Mouse (Mus musculus) left cerebral cortex, postnatal 14 days (tissue): ENCODE measurements at regions not wholly inside any gene's neighbourhood (a gene's known extent, or its start where the extent isn't known, plus 50 kb on each side); places are given as distances from the start of the nearest gene placed in this dataset.
A peak's percentile ranks its signal among the peaks of the same experiment; 100 is the strongest.

Experiments used
- DNase-seq, 2 experiments: peaks; one replicate each; pipeline ENCODE4 v3.0.0; 2021 to 2022; ENCODE audit warnings: low spot score in 2 of 2, mixed read lengths in 1 of 2
- intact Hi-C: fragments of 180-260 bp; cut with DNase I; formaldehyde crosslinking; loops from one replicate; pipeline ENCODE4 v1.15.1; 2025

DNA sequence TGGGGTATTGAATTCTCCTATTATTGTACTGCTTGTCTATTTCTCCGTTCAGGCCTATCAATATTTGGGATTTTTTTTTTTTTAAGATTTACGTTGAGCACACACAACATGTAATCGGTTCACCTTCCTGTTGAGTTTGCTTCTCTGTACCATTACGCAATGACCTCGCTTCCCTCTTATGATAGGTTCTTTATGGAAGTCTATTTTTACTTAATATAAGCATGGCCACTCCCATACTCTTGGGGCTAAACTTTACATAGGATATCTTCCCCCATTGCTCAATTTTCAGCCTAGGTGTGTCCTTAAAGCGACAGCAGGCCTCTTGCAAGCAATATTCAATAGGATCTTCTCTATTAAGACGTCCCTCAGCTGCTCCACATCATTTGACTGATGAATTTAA is 544.7 kb upstream of the Tbx3 start:
- no peak for DNase-seq
- intact Hi-C loops: no loop called here

- no peak for DNase-seq
- intact Hi-C loops: no loop called here
Measured at GRCm38 (mm10) chr5:119130176-119130575, 540.3 kb upstream of the Tbx3 start.

DNA sequence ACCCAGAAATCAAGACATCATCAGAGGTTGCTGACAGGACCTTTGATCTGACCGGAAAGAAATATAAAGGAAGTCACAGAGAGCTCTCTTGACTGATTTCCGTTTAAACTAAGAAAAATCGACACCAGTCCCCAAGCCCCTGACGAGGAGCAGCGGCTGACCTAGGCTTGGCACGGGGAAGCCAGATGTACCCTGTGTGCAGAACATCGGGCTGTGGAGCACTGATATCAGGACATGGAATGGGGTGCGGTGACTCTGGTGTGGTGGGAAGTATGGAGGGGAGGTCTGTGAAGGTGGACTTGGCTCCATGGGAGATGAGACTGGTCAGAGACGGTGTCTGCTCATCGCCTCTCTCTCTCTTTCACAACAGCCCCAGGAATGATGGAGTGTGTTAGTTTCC is 539.0 kb upstream of the Tbx3 start:
- no peak for DNase-seq
- intact Hi-C loops: no loop called here

DNA sequence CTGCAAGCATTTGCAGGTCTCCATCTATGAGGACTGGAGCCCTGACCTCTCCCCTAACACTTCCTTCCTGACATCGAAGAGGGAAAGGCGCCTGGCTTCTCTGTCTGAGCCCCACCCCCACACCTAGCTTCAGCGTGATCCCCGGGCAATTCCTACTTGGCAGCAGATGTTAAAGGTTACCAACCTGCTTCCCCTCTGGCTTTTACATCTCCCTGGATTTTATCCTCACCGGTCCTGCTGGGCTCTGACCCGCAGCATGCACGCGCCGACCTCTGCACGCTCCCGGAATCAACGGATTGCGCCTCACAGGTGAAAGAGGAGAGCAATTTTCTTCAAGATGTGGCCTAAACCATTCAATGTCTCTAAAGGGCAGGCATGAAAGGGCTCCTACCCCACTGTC is 537.1 kb upstream of the Tbx3 start:
- DNase-seq: no peak
- intact Hi-C loops: no loop called here

- intact Hi-C loops: no loop called here
- no peak for DNase-seq
Measured at GRCm38 (mm10) chr5:119136916-119137315, 533.6 kb upstream of the Tbx3 start.

GRCm38 (mm10) chr5:119137409-119137808 is 533.1 kb upstream of the Tbx3 start:
- intact Hi-C loops: no loop called here
- no peak for DNase-seq

- intact Hi-C loops: no loop called here
- DNase-seq: no peak
Measured at GRCm38 (mm10) chr5:119137821-119138221, 532.6 kb upstream of the Tbx3 start.

- no peak for DNase-seq
- intact Hi-C loops: no loop called here
Measured at GRCm38 (mm10) chr5:119138293-119138692, 532.2 kb upstream of the Tbx3 start.

DNA sequence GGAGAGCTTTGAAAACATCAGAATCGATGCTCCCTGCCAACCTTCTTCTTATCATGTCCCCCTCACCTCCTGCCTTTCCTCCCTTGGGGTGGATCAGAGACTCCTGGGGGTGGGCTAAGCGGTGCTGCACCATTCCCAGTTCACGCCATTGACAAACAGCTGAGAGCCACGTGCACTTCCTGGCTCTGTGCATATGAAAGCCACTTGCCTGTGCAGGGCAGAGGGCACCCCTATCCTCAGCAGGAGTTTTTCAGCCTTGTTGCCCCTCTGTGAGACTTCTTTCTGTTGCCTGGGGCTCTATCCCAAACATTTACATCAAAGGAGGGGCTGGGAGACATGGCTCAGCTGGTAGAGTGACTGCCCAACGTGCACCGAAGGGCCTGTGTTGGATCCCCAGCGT is 531.1 kb upstream of the Tbx3 start:
- intact Hi-C loops: no loop called here
- no peak for DNase-seq

DNA sequence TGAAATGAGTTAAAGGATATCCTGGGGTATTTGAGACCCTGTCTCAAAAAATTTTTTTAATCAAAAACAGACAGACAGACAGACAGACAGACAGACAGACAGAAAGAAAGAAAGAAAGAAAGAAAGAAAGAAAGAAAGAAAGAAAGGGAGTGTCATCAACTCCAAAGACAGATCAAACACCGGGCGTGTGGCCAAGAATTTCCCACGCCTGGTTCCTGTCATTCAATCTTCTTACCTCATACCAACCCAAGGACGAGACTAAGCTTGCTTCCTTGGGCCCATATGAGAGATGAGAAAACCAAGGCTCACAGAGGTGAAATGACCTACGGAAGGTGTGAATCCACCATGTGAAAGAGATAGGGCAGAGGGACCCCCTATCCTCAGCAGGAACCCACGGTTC is 530.7 kb upstream of the Tbx3 start:
- intact Hi-C loops: no loop called here
- no peak for DNase-seq

DNA sequence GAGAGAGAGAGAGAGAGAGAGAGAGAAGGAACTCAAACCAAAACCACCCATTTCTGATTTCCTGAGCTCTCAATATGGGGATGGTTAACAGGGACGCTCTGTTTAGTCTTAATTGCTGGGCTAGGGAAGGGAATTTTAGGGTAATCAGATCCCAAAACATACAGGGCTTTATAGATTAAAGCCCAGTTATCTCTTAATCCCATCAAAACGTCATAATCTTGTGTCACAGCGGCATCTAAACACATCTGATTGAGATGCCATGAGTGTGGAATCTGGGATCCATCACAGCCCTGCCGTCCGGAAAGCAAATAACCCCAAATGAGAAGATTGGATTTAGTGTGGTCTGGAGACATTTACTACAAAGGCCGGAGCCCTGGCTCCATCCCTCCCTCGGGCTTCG is 527.1 kb upstream of the Tbx3 start:
- intact Hi-C loops: no loop called here
- no peak for DNase-seq

DNA sequence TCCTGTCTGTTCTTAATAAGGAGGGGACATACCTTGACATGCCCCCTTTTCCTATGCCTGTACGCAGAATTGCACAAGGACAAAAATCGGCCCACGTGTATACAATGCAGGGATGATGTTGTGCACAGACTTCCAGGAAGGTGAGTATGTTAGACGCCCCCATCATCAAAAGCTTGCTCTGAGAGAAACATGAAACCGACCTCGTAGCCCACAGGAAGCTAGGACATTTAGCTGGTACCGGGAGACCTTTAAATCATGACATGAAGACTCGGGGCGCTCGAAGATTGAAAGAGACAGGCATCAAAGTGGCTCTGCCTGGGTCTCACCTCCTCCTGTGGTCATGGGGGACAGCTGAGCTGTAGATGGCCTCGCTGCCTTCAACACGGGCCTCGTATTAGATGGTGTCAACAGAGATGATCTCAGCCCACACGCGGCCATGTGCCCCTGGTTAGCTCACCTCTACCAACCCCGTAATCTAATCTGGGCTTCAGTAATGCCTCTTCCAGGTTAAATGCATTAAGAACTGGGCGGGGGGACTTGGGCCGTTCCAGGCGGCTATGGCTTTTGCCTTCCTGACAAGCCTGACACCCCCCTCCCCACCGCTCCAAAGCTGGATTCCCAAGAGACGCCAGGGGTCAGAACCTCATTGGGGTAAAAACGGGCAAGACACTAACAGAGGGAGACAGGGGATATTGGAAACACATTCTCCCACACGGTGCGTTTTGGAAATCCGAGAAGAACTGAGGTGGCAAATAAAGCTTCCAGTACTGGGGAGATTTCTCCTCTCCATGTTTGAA is 520.9 kb upstream of the Tbx3 start:
- DNase-seq: no peak
- intact Hi-C loops: no loop called here

- intact Hi-C loops: no loop called here
- no peak for DNase-seq
Measured at GRCm38 (mm10) chr5:119153086-119153485, 517.4 kb upstream of the Tbx3 start.

DNA sequence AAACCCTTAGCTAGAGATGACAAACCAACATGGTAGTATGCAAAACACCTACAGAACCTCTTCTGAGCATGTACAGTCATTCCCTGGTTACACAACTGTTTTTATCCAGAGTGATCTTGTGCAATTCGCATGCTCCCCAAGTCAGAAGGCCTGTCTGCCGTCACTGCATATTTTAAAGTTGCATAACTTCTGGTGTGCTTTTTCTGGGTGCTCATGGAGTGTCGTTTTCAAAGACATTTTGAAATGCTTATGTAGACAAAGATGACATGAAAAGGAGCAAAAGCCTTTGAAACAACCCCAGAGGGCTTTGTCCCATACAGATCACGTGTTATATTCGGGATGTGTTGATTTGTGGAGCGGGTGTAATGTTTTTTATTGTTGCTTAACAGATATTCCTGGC is 513.8 kb upstream of the Tbx3 start:
- intact Hi-C loops: no loop called here

GRCm38 (mm10) chr5:119158171-119158570 is 512.3 kb upstream of the Tbx3 start:
- intact Hi-C loops: no loop called here
- DNase-seq: no peak

More for the DNA sequence above, 513.8 kb upstream of the Tbx3 start:
- DNase-seq: no peak

GRCm38 (mm10) chr5:119162132-119162675 is 508.3 kb upstream of the Tbx3 start:
- intact Hi-C loops: no loop called here
- no peak for DNase-seq

DNA sequence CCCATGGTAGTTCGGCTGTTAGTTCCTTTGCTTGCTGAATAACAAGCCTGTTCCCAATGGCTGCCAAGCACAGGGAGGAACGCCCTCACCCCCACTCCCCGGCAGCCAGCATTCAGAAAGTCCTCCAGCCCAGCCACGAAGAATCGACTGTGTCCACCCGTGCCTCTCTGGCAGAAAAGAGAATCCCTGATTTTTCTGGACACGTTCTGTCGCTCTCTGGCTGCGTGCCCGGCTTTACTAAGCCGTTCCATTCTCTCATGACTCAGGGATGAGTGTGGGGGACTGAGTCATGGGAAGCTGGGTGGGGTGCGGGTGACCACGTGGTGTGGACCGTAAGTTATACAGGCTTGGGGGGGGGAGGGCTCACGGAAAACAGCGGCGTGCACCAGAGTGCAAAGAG is 502.8 kb upstream of the Tbx3 start:
- intact Hi-C loops: no loop called here
- peak; percentile 84 to 90 for DNase-seq

DNA sequence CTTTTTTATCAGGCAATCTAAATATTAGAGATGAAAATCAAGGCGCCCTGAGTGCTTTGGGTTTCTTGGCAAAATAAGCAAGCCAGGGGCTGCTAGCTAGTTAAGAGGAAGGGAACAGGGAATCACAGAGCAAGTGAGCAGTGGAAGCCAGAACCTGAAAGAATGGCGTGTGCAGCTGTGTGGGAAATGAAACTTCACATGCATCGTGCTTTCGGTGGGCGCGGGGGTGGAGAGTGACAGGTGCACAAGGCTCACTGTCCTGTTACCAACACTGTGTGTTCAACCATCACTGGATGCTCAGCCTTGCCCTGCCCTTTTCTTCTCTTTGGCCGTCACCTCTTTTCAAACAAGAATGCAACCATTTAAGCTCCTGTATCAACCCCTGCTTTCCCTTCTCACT is 501.2 kb upstream of the Tbx3 start:
- intact Hi-C loops: no loop called here
- no peak for DNase-seq

- no peak for DNase-seq
- intact Hi-C loops: no loop called here
Measured at GRCm38 (mm10) chr5:119171626-119172025, 498.8 kb upstream of the Tbx3 start.

DNA sequence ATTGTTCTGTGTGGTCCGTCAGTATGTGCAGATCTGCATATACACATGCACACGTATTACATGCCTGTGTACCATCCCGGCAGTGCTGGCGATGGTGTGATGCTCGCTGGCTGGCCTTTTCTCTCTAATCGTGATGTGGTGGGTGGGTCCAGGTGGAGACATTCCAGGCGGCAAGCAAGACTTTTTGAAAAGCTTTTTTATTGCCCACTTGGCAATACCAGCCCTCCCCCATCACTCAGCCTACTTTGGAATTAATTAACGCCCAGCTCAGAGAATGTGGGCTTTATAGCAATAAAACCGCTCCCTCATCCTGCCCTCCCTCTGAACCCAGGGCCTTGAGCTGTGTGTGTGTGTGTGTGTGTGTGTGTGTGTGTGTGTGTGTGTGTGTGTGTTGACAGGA is 491.7 kb upstream of the Tbx3 start:
- DNase-seq: no peak
- intact Hi-C loops: no loop called here

- intact Hi-C loops: no loop called here
- DNase-seq: no peak
Measured at GRCm38 (mm10) chr5:119183545-119184047, 486.9 kb upstream of the Tbx3 start.
